Mouse (Mus musculus) E14TG2a.4 (cell line): ENCODE measurements around the gene Kif14.

Experiments
- CTCF ChIP-seq: conservative IDR thresholded peaks from 2 replicates; pipeline ENCODE4 v1.5.1; 2014; ENCODE audit warnings: low read length
- NANOG ChIP-seq: IDR thresholded peaks from 2 replicates; pipeline ENCODE4 v1.6.1; 2014; ENCODE audit warnings: borderline replicate concordance, low read length, mixed read lengths

DNA sequence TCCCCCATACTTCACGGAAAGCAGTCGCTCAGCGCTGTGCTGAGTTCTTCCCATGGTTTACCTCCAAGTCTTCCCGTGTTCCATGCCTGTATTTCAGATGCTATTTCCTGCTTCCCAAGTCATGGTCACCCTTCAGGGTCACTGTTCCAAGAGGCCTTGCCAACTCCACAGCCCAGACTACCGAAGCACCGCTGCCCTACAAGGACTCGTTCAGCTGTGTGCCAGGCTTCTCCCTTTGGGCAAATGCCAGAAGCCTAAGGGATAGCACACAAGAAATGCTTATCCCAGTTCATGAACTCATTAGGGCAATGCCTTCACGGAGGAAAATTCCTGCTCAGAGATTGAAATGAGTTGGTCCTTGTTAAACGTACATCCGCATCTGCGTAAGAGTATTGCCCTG, 47.0 kb downstream of the Kif14 start:
- TF ChIP-seq CTCF, result no peak
- no peak for TF ChIP-seq NANOG
